Mouse (Mus musculus): ENCODE data around the gene Slc22a23. TPM values are rescaled to one million over a fixed set of nuclear protein-coding genes. Genes with fewer than 3 reads are reported as not detected.

Slc22a23 gene
- total and polyA plus RNA-seq, 3 experiments: 11.1 to 14.2 (median 12.2) TPM

DNA sequence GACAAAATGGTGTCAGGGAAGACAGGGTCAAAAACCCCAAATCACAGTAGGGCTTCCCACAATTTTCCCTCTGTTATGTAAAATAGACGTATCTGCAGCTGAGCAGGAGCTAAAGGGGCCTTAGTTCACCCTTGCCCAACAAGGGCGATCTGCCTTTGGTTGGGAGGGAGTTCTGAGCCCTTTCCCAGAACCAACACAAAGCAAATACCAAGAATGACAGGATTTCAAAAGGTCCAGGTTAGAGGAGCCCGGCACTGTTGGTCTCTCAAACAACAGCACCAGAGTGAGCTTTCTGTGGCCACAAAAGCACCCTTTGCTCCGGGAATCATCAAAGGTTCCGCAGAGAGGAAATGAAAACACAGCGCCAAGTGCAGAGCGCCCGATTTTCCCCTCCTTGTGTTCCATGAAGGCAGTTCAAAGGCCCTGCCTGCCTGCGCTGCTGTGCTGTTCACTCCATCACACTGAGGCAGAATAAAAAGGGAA is 57.3 kb downstream of the Slc22a23 start:
- Histone ChIP-seq H3K79me2 (replicated peaks; ENCODE audit: control insufficient read depth, insufficient read depth, low read length) (no peaks in the 10 kb centered on the region), H3K36me3 (ENCODE audit: control insufficient read depth, insufficient read depth, low read length) (no peaks in the 10 kb centered on the region), H3K27ac (no peak overlapping the region), H3K9ac (ENCODE audit: low read depth, low read length) (no peak overlapping the region), H3K4me1 (ENCODE audit: control insufficient read depth, insufficient read depth, low read length) (no peaks in the 10 kb centered on the region; the same call in 1 of the 2 replicates), H3K4me3 (no peak overlapping the region), H3K27me3 (ENCODE audit: control insufficient read depth, insufficient read depth, low read length) (no peaks in the 10 kb centered on the region)
- WGBS: 48% methylated on average over 9 of the region's 9 CpGs
- intact Hi-C loops (cut with DNase I): no loop called here
- DNase-seq: no peak
- TF ChIP-seq EP300 (IDR thresholded peaks at IDR 0.05; ENCODE audit: insufficient read depth, low read depth, low read length): no peak
- TF ChIP-seq POLR2A (IDR thresholded peaks at IDR 0.05; ENCODE audit: insufficient read depth, low read depth, low read length): no peak
- TF ChIP-seq CTCF (IDR thresholded peaks at IDR 0.05): no peak

DNA sequence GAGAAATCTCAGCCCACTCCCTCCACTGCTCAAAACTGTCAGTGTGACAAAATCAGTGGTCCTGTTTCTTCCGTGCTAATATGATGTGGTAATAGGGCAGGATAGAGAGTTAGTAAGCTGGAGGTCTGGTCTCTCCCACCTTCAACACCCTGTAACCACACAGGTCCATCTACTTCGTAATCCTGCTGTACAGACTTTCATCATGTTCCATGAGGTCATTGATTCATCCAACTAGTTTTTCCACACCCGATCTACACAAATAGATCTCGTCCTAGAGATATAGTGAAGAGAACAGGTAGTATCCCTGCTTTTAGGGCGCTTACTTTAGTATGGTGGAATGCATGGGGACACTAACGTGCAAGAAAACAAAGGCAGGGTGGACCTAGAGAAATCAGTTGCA is 63.6 kb downstream of the Slc22a23 start:
- H3K79me2 ChIP-seq (replicated peaks; ENCODE audit: control insufficient read depth, insufficient read depth, low read length): no peaks in the 10 kb centered on the region
- peaks cover 1% of the 10 kb centered on the region for H3K4me1 ChIP-seq (ENCODE audit: control insufficient read depth, insufficient read depth, low read length)
- no peak overlapping the region for H3K27ac ChIP-seq
- no peak overlapping the region for H3K4me3 ChIP-seq
- no peaks in the 10 kb centered on the region for H3K36me3 ChIP-seq (ENCODE audit: control insufficient read depth, insufficient read depth, low read length)
- 86% methylated on average over 6 of the region's 6 CpGs for WGBS
- H3K9ac ChIP-seq (ENCODE audit: low read depth, low read length): no peak overlapping the region
- no peak for DNase-seq
- intact Hi-C loops (cut with DNase I): no loop called here
- TF ChIP-seq POLR2A (IDR thresholded peaks at IDR 0.05; ENCODE audit: insufficient read depth, low read depth, low read length): no peak
- no peak for TF ChIP-seq CTCF (IDR thresholded peaks at IDR 0.05)
- TF ChIP-seq EP300 (IDR thresholded peaks at IDR 0.05; ENCODE audit: insufficient read depth, low read depth, low read length): no peak
- no peaks in the 10 kb centered on the region for H3K27me3 ChIP-seq (ENCODE audit: control insufficient read depth, insufficient read depth, low read length)

DNA sequence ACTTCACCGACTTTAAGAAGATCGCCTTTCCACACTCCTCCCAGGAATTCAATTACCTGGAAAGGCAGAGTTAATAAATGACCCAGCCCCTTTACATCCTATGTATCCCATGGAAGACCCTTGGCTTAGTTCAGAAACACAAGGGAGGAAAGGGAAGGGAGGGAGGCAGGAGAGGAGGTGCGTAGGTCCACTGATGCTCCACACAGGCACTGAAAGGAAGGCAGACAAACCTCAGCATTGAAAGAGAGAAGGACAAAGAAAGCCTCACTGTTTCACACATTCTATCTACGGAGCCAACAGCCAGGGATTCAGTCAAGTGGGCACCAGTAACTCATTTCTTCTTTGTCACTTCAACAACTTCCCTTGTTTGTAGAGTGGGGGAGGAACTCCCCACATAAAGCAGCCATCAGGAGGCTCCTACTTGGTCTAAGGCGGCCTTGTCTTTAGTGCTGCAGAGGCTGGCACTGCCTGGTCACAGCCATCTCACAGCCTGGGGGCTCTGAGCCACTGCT is 66.2 kb downstream of the Slc22a23 start:
- Histone ChIP-seq H3K4me3 (no peak overlapping the region), H3K27ac (no peak overlapping the region), H3K4me1 (ENCODE audit: control insufficient read depth, insufficient read depth, low read length) (peaks cover 1% of the 10 kb centered on the region), H3K9ac (ENCODE audit: low read depth, low read length) (no peak overlapping the region), H3K36me3 (ENCODE audit: control insufficient read depth, insufficient read depth, low read length) (no peaks in the 10 kb centered on the region), H3K27me3 (ENCODE audit: control insufficient read depth, insufficient read depth, low read length) (no peaks in the 10 kb centered on the region), H3K79me2 (replicated peaks; ENCODE audit: control insufficient read depth, insufficient read depth, low read length) (no peaks in the 10 kb centered on the region)
- WGBS: 91% methylated on average over 5 of the region's 5 CpGs
- TF ChIP-seq POLR2A (IDR thresholded peaks at IDR 0.05; ENCODE audit: insufficient read depth, low read depth, low read length) (no peak), CTCF (IDR thresholded peaks at IDR 0.05) (no peak), EP300 (IDR thresholded peaks at IDR 0.05; ENCODE audit: insufficient read depth, low read depth, low read length) (no peak)
- DNase-seq: no peak
- intact Hi-C loops (cut with DNase I): no loop called here

DNA sequence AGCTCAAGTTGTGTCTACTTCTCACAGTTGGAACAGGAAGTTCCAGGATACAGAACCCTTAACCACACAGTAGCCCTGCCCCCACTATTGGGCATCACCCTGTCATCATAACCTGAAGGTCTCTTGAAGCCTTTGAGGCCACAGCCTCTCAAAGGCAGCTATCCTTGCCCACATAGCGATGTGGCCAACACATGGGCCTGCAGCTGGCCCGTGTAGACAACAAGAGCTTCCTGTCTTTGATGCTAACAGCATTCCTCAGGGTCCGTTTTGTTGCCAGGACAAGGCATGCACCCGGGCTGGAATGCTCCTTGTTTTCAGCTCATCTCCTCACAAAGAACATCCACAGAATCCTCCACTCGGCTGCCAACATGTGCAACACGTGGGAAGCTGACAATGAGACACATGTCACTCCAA is 66.7 kb downstream of the Slc22a23 start:
- no peak overlapping the region for H3K9ac ChIP-seq (ENCODE audit: low read depth, low read length)
- TF ChIP-seq EP300 (IDR thresholded peaks at IDR 0.05; ENCODE audit: insufficient read depth, low read depth, low read length) (no peak), CTCF (IDR thresholded peaks at IDR 0.05) (no peak), POLR2A (IDR thresholded peaks at IDR 0.05; ENCODE audit: insufficient read depth, low read depth, low read length) (no peak)
- peaks cover 1% of the 10 kb centered on the region for H3K4me1 ChIP-seq (ENCODE audit: control insufficient read depth, insufficient read depth, low read length)
- H3K27ac ChIP-seq: no peak overlapping the region
- H3K79me2 ChIP-seq (replicated peaks; ENCODE audit: control insufficient read depth, insufficient read depth, low read length): no peaks in the 10 kb centered on the region
- no peaks in the 10 kb centered on the region for H3K36me3 ChIP-seq (ENCODE audit: control insufficient read depth, insufficient read depth, low read length)
- H3K27me3 ChIP-seq (ENCODE audit: control insufficient read depth, insufficient read depth, low read length): no peaks in the 10 kb centered on the region
- intact Hi-C loops (cut with DNase I): no loop called here
- DNase-seq: no peak
- no peak overlapping the region for H3K4me3 ChIP-seq
- 33% methylated on average over 6 of the region's 6 CpGs for WGBS

DNA sequence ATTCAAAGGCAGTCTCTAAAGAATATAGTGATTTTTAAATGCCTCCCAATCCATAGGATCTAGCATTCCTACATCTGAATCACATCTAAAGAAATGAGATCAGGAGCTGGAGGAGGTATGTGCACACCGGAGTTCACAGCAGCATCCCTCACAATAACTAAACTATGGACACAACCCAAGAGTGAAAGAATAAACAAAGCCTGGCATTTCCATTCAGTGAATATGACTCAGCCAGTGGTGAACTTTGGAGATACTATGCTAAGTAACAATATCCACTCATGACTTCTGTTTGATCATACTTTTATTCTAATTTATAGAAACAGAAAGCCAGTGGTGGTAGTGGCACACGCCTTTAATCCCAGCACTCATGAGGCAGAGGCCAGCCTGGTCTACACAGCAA is 67.4 kb downstream of the Slc22a23 start:
- no peak overlapping the region for H3K4me3 ChIP-seq
- no peak overlapping the region for H3K27ac ChIP-seq
- no peaks in the 10 kb centered on the region for H3K27me3 ChIP-seq (ENCODE audit: control insufficient read depth, insufficient read depth, low read length)
- H3K79me2 ChIP-seq (replicated peaks; ENCODE audit: control insufficient read depth, insufficient read depth, low read length): no peaks in the 10 kb centered on the region
- 87% methylated on average over 2 of the region's 2 CpGs for WGBS
- TF ChIP-seq POLR2A (IDR thresholded peaks at IDR 0.05; ENCODE audit: insufficient read depth, low read depth, low read length) (no peak), EP300 (IDR thresholded peaks at IDR 0.05; ENCODE audit: insufficient read depth, low read depth, low read length) (no peak), CTCF (IDR thresholded peaks at IDR 0.05) (no peak)
- DNase-seq: no peak
- peaks cover 1% of the 10 kb centered on the region for H3K4me1 ChIP-seq (ENCODE audit: control insufficient read depth, insufficient read depth, low read length)
- no peak overlapping the region for H3K9ac ChIP-seq (ENCODE audit: low read depth, low read length)
- no peaks in the 10 kb centered on the region for H3K36me3 ChIP-seq (ENCODE audit: control insufficient read depth, insufficient read depth, low read length)
- intact Hi-C loops (cut with DNase I): no loop called here

DNA sequence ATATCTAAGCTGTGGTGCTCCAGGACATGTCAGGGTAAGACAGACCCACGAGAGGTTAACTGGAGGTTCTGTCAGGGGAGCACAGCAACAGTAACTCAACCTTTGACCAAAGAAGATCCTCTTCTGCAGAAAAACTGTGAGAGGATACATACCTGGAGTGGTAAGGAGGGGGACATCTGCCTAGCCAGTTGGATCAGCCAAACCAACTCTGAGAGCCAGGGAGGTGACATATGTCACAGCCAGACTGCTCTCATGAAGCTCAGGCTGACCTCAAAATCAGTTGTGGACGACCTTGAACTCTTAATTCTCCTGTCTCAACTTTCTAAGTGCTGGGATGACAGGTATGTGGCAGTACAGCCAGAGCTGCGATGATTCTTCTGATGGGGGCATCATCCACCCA is 68.0 kb downstream of the Slc22a23 start:
- Histone ChIP-seq H3K9ac (ENCODE audit: low read depth, low read length) (no peak overlapping the region), H3K4me1 (ENCODE audit: control insufficient read depth, insufficient read depth, low read length) (peaks cover 1% of the 10 kb centered on the region), H3K79me2 (replicated peaks; ENCODE audit: control insufficient read depth, insufficient read depth, low read length) (no peaks in the 10 kb centered on the region), H3K27ac (no peak overlapping the region), H3K27me3 (ENCODE audit: control insufficient read depth, insufficient read depth, low read length) (no peaks in the 10 kb centered on the region), H3K36me3 (ENCODE audit: control insufficient read depth, insufficient read depth, low read length) (no peaks in the 10 kb centered on the region), H3K4me3 (no peak overlapping the region)
- no peak for DNase-seq
- 57% methylated on average over 3 of the region's 3 CpGs for WGBS
- intact Hi-C loops (cut with DNase I): no loop called here
- TF ChIP-seq EP300 (IDR thresholded peaks at IDR 0.05; ENCODE audit: insufficient read depth, low read depth, low read length) (no peak), CTCF (IDR thresholded peaks at IDR 0.05) (no peak), POLR2A (IDR thresholded peaks at IDR 0.05; ENCODE audit: insufficient read depth, low read depth, low read length) (no peak)
